ENCODE assay signal across 8 mouse cellular contexts in the genomic region with DNA sequence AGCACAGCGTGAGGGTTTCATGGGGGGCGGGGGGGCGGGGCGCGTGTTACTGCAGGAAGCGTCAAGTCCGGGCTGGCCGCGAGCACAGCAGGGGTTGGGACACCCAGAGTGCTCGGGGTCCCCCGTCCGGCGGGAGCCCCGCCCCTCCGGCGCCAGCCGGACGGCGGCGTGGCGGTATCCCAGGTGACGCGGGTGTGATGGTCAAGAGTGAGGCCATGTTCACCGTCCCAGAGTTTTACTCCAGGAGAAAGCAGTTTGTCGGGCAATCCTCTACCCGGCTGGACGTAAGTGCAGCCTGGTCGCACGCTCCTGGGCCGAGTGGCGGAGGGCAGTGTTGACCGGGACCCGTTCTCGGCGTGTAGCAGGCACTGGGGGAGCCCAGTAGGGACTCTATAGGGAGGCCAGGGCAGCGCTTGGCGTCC. TPM values are rescaled to one million over a fixed set of nuclear protein-coding genes. Genes with fewer than 3 reads are reported as not detected.
DNase-seq lines count a peak whose midpoint lies in the region; ATAC-seq and TF ChIP-seq lines count a peak whose summit lies in the region.

A gene (plus strand): TSS at position 106 of the 422 bp plus-strand sequence.

- no peaks in the 10 kb centered on the region for H3K27me3 ChIP-seq in embryonic facial prominence, embryonic 12.5 days
- H3K27me3 ChIP-seq in hindbrain, embryonic 10.5 days (ENCODE audit: insufficient read depth, poor library complexity, severe bottlenecking), result peaks cover 35% of the 10 kb centered on the region
- no peaks in the 10 kb centered on the region for H3K27me3 ChIP-seq in limb, embryonic 14.5 days (ENCODE audit: control insufficient read depth, insufficient read depth, low read length)
- 0 out of 2 replicates have a peak, but pooled peaks cover 5% of the 10 kb centered on the region for H3K27me3 ChIP-seq in midbrain, embryonic 14.5 days (ENCODE audit: control insufficient read depth, insufficient read depth, low read length)

- H3K4me2 ChIP-seq in embryonic facial prominence, embryonic 12.5 days (replicated peaks), result peak within 1 kb of the TSS; percentile 86
- peak within 1 kb of the TSS; percentile 84 for H3K4me2 ChIP-seq in limb, embryonic 14.5 days (replicated peaks; ENCODE audit: low read depth, low read length, severe bottlenecking)
- H3K4me2 ChIP-seq in midbrain, embryonic 14.5 days (ENCODE audit: low read length), result peak within 1 kb of the TSS; percentile 68

- 1% methylated on average over 37 of the region's 37 CpGs for WGBS in embryonic facial prominence, embryonic 12.5 days
- WGBS in hindbrain, embryonic 10.5 days, result under 1% methylated on average over 37 of the region's 37 CpGs
- under 1% methylated on average over 35 of the region's 37 CpGs for WGBS in limb, embryonic 14.5 days
- under 1% methylated on average over 37 of the region's 37 CpGs for WGBS in midbrain, embryonic 14.5 days

- H3K36me3 ChIP-seq in embryonic facial prominence, embryonic 12.5 days, result no peaks in the 10 kb centered on the region
- H3K36me3 ChIP-seq in hindbrain, embryonic 10.5 days, result no peaks in the 10 kb centered on the region
- H3K36me3 ChIP-seq in limb, embryonic 14.5 days (ENCODE audit: control insufficient read depth, insufficient read depth, low read length), result no peaks in the 10 kb centered on the region
- H3K36me3 ChIP-seq in midbrain, embryonic 14.5 days (ENCODE audit: control insufficient read depth, insufficient read depth, low read length), result no peaks in the 10 kb centered on the region

- ATAC-seq in embryonic facial prominence, embryonic 12.5 days (ENCODE audit: insufficient number of reproducible peaks, insufficient read depth, low FRiP score, low TSS enrichment), result peak; percentile 6; the same call in 1 of the 2 replicates
- peak; percentile 60 for ATAC-seq in limb, embryonic 14.5 days (ENCODE audit: low FRiP score, low read depth)
- ATAC-seq in midbrain, embryonic 14.5 days (ENCODE audit: low FRiP score, low TSS enrichment), result no peak

- no peaks in the 10 kb centered on the region for H3K4me1 ChIP-seq in embryonic facial prominence, embryonic 12.5 days
- peaks cover 11% of the 10 kb centered on the region for H3K4me1 ChIP-seq in hindbrain, embryonic 10.5 days (replicated peaks)
- H3K4me1 ChIP-seq in limb, embryonic 14.5 days (ENCODE audit: control insufficient read depth, insufficient read depth, low read length), result no peaks in the 10 kb centered on the region
- H3K4me1 ChIP-seq in midbrain, embryonic 14.5 days (ENCODE audit: control insufficient read depth, insufficient read depth, low read length), result 0 out of 2 replicates have a peak, but pooled peaks cover 4% of the 10 kb centered on the region

- intact Hi-C loops in left cerebral cortex, postnatal 14 days (cut with DNase I), result no loop called here

- H3K9me3 ChIP-seq in embryonic facial prominence, embryonic 12.5 days, result no peaks in the 10 kb centered on the region
- 0 out of 2 replicates have a peak, but pooled peaks cover 7% of the 10 kb centered on the region for H3K9me3 ChIP-seq in hindbrain, embryonic 10.5 days
- H3K9me3 ChIP-seq in limb, embryonic 14.5 days (ENCODE audit: control insufficient read depth, low read length), result peaks cover 3% of the 10 kb centered on the region; the same call in 1 of the 2 replicates
- H3K9me3 ChIP-seq in midbrain, embryonic 14.5 days (ENCODE audit: control insufficient read depth, low read length), result no peaks in the 10 kb centered on the region

- H3K4me3 ChIP-seq in embryonic facial prominence, embryonic 12.5 days, result peak within 1 kb of the TSS; percentile 44
- peak within 1 kb of the TSS; percentile 54 for H3K4me3 ChIP-seq in hindbrain, embryonic 10.5 days
- peak within 1 kb of the TSS; percentile 47 for H3K4me3 ChIP-seq in limb, embryonic 14.5 days (replicated peaks; ENCODE audit: low read length)
- peak within 1 kb of the TSS; percentile 35 for H3K4me3 ChIP-seq in midbrain, embryonic 14.5 days (replicated peaks; ENCODE audit: low read depth, low read length)

- peak within 1 kb of the TSS; percentile 43 for H3K9ac ChIP-seq in embryonic facial prominence, embryonic 12.5 days
- peak within 1 kb of the TSS; percentile 59 for H3K9ac ChIP-seq in limb, embryonic 14.5 days (ENCODE audit: low read depth, low read length, severe bottlenecking)
- 0 out of 2 replicates have a peak within 1 kb of the TSS, but pooled peaks have one; percentile 27 for H3K9ac ChIP-seq in midbrain, embryonic 14.5 days (replicated peaks; ENCODE audit: low read length)

- peak; percentile 28 to 47 for DNase-seq in adrenal gland, postnatal 36 days
- DNase-seq in hindbrain, embryonic 10.5 days (ENCODE audit: low spot score), result peak; percentile 51
- peak; percentile 17 for DNase-seq in limb, embryonic 14.5 days (ENCODE audit: low spot score)
- DNase-seq in midbrain, embryonic 14.5 days, result no peak
- DNase-seq in left cerebral cortex, postnatal 14 days (ENCODE audit: low spot score in 2 of 2), result no peak
- DNase-seq in cerebellum, adult 9-10 months, result no peak
- no peak for DNase-seq in cerebellum, adult 9-11 months

- no peak within 1 kb of the TSS for H3K27ac ChIP-seq in embryonic facial prominence, embryonic 12.5 days
- H3K27ac ChIP-seq in hindbrain, embryonic 10.5 days, result peak within 1 kb of the TSS; percentile 68
- H3K27ac ChIP-seq in limb, embryonic 14.5 days (replicated peaks; ENCODE audit: low read depth, low read length), result 0 out of 2 replicates have a peak within 1 kb of the TSS, but pooled peaks have one; percentile 21
- H3K27ac ChIP-seq in midbrain, embryonic 14.5 days (replicated peaks; ENCODE audit: low read depth, low read length), result no peak within 1 kb of the TSS

- TF ChIP-seq POLR2A in limb, embryonic 14.5 days (IDR thresholded peaks at IDR 0.05; ENCODE audit: borderline replicate concordance, extremely low read depth, insufficient read depth, insufficient read length), result no peak

RNA-seq across cellular contexts. Expression of the gene that starts here (rescaled TPM):
- not detected for total RNA-seq in adrenal gland, postnatal 36 days (2021)
- 2.0 and 2.1 TPM in 2 replicates for polyA plus RNA-seq in embryonic facial prominence, embryonic 12.5 days (2016; fragmentation: Nextera tagmentation; extraction: Ambion mirVana)
- 1.1 and 1.5 TPM in 2 replicates for polyA plus RNA-seq in hindbrain, embryonic 10.5 days (2016; fragmentation: Nextera tagmentation; extraction: Ambion mirVana)
- 2.1 and 4.2 TPM in 2 replicates for polyA plus RNA-seq in limb, embryonic 14.5 days (2012; rRNA removed)
- polyA plus RNA-seq in limb, embryonic 14.5 days (2014; fragmentation: Nextera tagmentation; extraction: Ambion mirVana), result 3.1 and 5.3 TPM in 2 replicates
- polyA plus RNA-seq in midbrain, embryonic 14.5 days (2014; fragmentation: Nextera tagmentation; extraction: Ambion mirVana), result 0.34 and 0.50 TPM in 2 replicates
- total RNA-seq in left cerebral cortex, postnatal 14 days (2021), result 1 to 10 TPM in 1 of 2 experiments, under 1 TPM in 1; 0.79 to 1.1 TPM

Comparison
In these comparisons a context has a peak if more than half of its experiments do, and no peak if none do; other contexts are left out.
1. Peak in DNase-seq in adrenal gland, postnatal 36 days; RNA of the gene not detected or under 1 TPM.
2. DNase-seq: peak in hindbrain, embryonic 10.5 days (single experiment) and limb, embryonic 14.5 days (single experiment); none in midbrain, embryonic 14.5 days (single experiment), left cerebral cortex, postnatal 14 days (0 of 2), cerebellum, adult 9-10 months (single experiment) and cerebellum, adult 9-11 months (single experiment).
3. H3K27ac ChIP-seq: peak in hindbrain, embryonic 10.5 days (single experiment) and limb, embryonic 14.5 days (single experiment); none in embryonic facial prominence, embryonic 12.5 days (single experiment) and midbrain, embryonic 14.5 days (single experiment).
4. Peak in every context shown above with its lines, with median percentiles within 50 percentile points of each other: H3K4me2 ChIP-seq, H3K4me3 ChIP-seq and H3K9ac ChIP-seq.